Mouse (Mus musculus) forebrain, embryonic 12.5 days (tissue): ENCODE results near the gene Lrch3. TPM values are rescaled to one million over a fixed set of nuclear protein-coding genes. Genes with fewer than 3 reads are reported as not detected.
"Not testable (repeated sequence)": the region's sequence is repeated elsewhere in the genome, so short reads cannot be mapped to it uniquely, and the experiment has no call there.

Experiments used
- ATAC-seq: fragments of 200-750 bp; cut with Nextera tagmentation; 2 replicates; pipeline ENCODE4 v1.8.0; 2017; ENCODE audit warnings: moderate TSS enrichment; ENCODE audit not compliant: low FRiP score
- H3K27ac ChIP-seq: fragments of 300-500 bp; sonication (generic); 2 replicates; pipeline ENCODE4 v1.5.1; 2016; ENCODE audit warnings: mild to moderate bottlenecking
- H3K27me3 ChIP-seq: fragments of 300-500 bp; sonication (generic); 2 replicates; pipeline ENCODE4 v1.6.1; 2016; ENCODE audit warnings: mild to moderate bottlenecking
- H3K36me3 ChIP-seq: fragments of 300-500 bp; sonication (generic); replicated peaks from 2 replicates; pipeline ENCODE4 v1.6.1; 2016; ENCODE audit warnings: mild to moderate bottlenecking
- H3K4me1 ChIP-seq: fragments of 300-500 bp; sonication (generic); 2 replicates; pipeline ENCODE4 v1.6.1; 2016
- H3K4me2 ChIP-seq: fragments of 300-500 bp; sonication (generic); 2 replicates; pipeline ENCODE4 v1.6.1; 2016; ENCODE audit warnings: mild to moderate bottlenecking, moderate library complexity
- H3K4me3 ChIP-seq: fragments of 300-500 bp; sonication (generic); replicated peaks from 2 replicates; pipeline ENCODE4 v1.5.1; 2016; ENCODE audit warnings: mild to moderate bottlenecking
- H3K9ac ChIP-seq: fragments of 300-500 bp; sonication (generic); 2 replicates; pipeline ENCODE4 v1.6.1; 2016; ENCODE audit warnings: mild to moderate bottlenecking
- H3K9me3 ChIP-seq: fragments of 300-500 bp; sonication (generic); 2 replicates; pipeline ENCODE4 v1.6.1; 2016
- WGBS: fragments of 180-500 bp; shearing (Covaris S2); methylation state at CpG from one replicate; pipeline ENCODE4 v1.1.7; 2016; 5-methylcytosine and 5-hydroxymethylcytosine counted together
- polyA plus RNA-seq: library from polyadenylated mRNA; unstranded; fragments of >200 nt; fragmentation: Nextera tagmentation; extraction: Ambion mirVana; gene quantifications from 2 replicates; pipeline ENCODE4 v1.2.1, GENCODE M21; 2016

Lrch3 gene
- polyA plus RNA-seq, 1 experiment from 2014 or later: 49.4 TPM

DNA sequence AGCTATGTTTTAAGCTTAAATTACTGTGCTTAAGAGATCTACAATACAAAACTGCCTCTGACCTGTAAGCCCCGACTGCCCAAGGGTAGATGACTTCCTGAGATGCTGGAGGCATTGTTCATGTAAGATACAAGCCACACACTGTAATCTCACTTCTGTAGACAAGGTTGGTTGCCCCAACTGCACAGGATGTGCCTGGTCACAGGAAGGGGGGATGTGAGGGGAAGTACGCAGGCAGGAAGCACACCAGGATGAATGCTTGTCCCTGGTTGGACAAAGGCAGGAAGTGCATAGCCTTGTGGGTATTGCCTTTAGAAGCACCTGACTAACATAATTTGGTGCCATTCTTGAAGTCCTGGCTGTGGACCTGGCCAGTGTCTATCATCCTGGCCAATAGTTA, 129.4 kb downstream of the Lrch3 start:
- no peak overlapping the region for H3K4me3 ChIP-seq
- H3K4me2 ChIP-seq: no peak overlapping the region
- H3K36me3 ChIP-seq: no peaks in the 10 kb centered on the region
- no peak overlapping the region for H3K27ac ChIP-seq
- WGBS: 79% methylated on average over 2 of the region's 2 CpGs
- no peak overlapping the region for H3K9ac ChIP-seq
- H3K4me1 ChIP-seq: no peaks in the 10 kb centered on the region
- no peaks in the 10 kb centered on the region for H3K9me3 ChIP-seq
- no peaks in the 10 kb centered on the region for H3K27me3 ChIP-seq
- no peak for ATAC-seq

- no peaks in the 10 kb centered on the region for H3K4me1 ChIP-seq
- WGBS: 92% methylated on average over 1 of the region's 1 CpGs
Observed at GRCm38 (mm10) chr16:33048004-33048403, 134.1 kb downstream of the Lrch3 start.

DNA sequence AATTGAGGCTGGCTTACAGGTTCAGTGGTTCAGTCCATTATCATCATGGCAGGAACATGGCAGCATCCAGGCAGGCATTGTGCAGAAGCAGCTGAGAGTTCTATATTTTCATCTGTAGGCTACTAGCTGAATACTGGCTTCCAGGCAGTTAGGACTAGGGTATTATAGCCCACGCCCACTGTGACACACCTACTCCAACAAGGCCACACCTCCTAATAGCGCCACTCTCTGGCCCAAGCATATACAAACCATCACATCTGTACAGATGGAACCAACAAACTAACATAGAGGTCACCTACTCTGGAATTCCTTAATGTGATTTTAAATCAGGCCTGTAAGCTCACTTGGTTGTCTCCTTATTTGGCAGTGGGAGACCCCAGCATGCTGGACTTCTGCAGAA, 134.8 kb downstream of the Lrch3 start:
- Histone ChIP-seq H3K27ac (no peak overlapping the region), H3K9me3 (no peaks in the 10 kb centered on the region), H3K4me2 (no peak overlapping the region), H3K4me3 (no peak overlapping the region), H3K27me3 (no peaks in the 10 kb centered on the region), H3K4me1 (no peaks in the 10 kb centered on the region), H3K9ac (no peak overlapping the region), H3K36me3 (no peaks in the 10 kb centered on the region)
- 81% methylated on average over 2 of the region's 2 CpGs for WGBS
- ATAC-seq: no peak

More at GRCm38 (mm10) chr16:33048004-33048403, 134.1 kb downstream of the Lrch3 start:
- ATAC-seq: no peak
- no peaks in the 10 kb centered on the region for H3K36me3 ChIP-seq
- no peaks in the 10 kb centered on the region for H3K27me3 ChIP-seq
- H3K9me3 ChIP-seq: no peaks in the 10 kb centered on the region
- no peak overlapping the region for H3K27ac ChIP-seq
- no peak overlapping the region for H3K4me3 ChIP-seq
- no peak overlapping the region for H3K9ac ChIP-seq
- H3K4me2 ChIP-seq: no peak overlapping the region

- H3K27ac ChIP-seq: no peak overlapping the region
- no peaks in the 10 kb centered on the region for H3K27me3 ChIP-seq
- no peak overlapping the region for H3K4me2 ChIP-seq
- H3K36me3 ChIP-seq: no peaks in the 10 kb centered on the region
- no peak for ATAC-seq
- H3K9ac ChIP-seq: no peak overlapping the region
- H3K4me3 ChIP-seq: no peak overlapping the region
- WGBS: 94% methylated on average over 16 of the region's 16 CpGs
- H3K4me1 ChIP-seq: no peaks in the 10 kb centered on the region
- H3K9me3 ChIP-seq: no peaks in the 10 kb centered on the region
Observed at GRCm38 (mm10) chr16:33049809-33050208, 135.9 kb downstream of the Lrch3 start.

DNA sequence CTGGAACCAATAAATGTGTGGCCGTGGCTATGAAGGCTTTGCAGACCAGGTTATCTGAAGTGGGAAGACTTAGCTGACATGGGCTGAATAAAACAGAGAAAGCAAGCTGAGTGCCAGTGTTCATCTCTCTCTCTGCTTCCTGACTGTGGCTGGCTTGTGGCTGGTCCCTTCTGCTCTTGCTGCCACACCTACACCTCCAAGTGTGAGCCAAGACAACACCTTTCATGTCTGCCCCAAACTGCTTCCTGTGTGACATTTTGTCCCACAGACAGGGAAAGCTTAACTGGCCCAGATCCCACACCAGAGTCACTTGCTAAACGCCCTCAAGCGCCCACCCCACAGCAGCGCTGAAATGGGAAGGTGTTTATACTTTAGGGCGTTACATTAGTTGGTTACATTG, 139.2 kb downstream of the Lrch3 start:
- H3K4me2 ChIP-seq: no peak overlapping the region
- WGBS: 80% methylated on average over 5 of the region's 5 CpGs
- H3K36me3 ChIP-seq: peaks cover 4% of the 10 kb centered on the region
- no peak overlapping the region for H3K9ac ChIP-seq
- H3K4me3 ChIP-seq: no peak overlapping the region
- H3K4me1 ChIP-seq: peaks cover 12% of the 10 kb centered on the region
- no peak for ATAC-seq
- H3K27ac ChIP-seq: no peak overlapping the region
- H3K27me3 ChIP-seq: no peaks in the 10 kb centered on the region
- no peaks in the 10 kb centered on the region for H3K9me3 ChIP-seq

DNA sequence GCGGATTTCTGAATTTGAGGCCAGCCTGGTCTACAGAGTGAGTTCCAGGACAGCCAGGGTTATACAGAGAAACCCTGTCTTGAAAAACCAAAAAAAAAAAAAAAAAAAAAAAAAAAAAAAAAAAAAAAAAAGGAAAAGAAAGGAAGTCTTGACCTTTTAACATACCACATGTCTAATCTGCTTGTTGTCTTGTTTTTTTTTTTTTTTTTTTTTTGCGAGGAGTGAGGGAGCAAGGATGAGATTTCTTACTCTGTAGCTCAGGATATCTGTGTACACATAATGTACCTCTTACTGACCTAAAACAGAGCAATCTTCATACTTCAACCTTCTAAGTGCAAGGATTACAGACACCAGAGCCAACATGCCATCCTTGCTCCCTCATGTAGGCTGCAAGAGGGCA, 141.0 kb downstream of the Lrch3 start:
- not testable (repeated sequence) for H3K4me2 ChIP-seq, H3K9me3 ChIP-seq, H3K27ac ChIP-seq, H3K9ac ChIP-seq, H3K4me3 ChIP-seq, ATAC-seq, H3K27me3 ChIP-seq
- Histone ChIP-seq H3K36me3 (peaks cover 21% of the 10 kb centered on the region), H3K4me1 (peaks cover 15% of the 10 kb centered on the region)
- 76% methylated on average over 2 of the region's 2 CpGs for WGBS

DNA sequence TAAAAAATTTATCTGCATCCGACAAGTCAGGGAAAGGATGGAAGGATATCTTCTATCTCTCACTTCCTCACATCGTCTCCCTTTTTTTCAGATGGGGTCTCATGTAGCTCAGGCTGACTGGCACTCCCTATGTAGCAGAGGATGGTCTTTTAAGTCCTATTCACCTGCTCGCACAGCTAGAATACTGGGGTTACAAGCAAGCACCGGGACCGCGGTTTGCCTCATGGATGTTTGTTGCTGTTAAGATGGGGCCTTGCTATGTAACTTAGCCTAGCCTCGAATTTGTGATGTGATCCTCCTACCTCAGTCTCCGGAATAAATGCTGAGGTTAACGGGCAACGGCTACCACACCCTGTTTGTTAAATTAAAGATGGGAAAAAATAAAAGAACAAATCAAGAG, 141.8 kb downstream of the Lrch3 start:
- Histone ChIP-seq H3K36me3 (peaks cover 28% of the 10 kb centered on the region), H3K4me3 (peak overlapping the region; percentile 93), H3K9me3 (no peaks in the 10 kb centered on the region), H3K4me1 (peaks cover 15% of the 10 kb centered on the region), H3K9ac (no peak overlapping the region), H3K4me2 (peak overlapping the region; percentile 73), H3K27me3 (no peaks in the 10 kb centered on the region), H3K27ac (no peak overlapping the region)
- ATAC-seq: peak; percentile 36
- 25% methylated on average over 10 of the region's 10 CpGs for WGBS

GRCm38 (mm10) chr16:33056095-33056785, 142.3 kb downstream of the Lrch3 start, which contains the start of the genes Iqcg and Rpl35a:
Gene Iqcg (minus strand): TSS chr16:33056218.
Gene Rpl35a (plus strand): TSS chr16:33056453.
- H3K9me3 ChIP-seq: no peaks in the 10 kb centered on the region
- peak within 1 kb of the TSS; percentile 96 for H3K9ac ChIP-seq
- H3K4me3 ChIP-seq: peak within 1 kb of the TSS; percentile 93
- peaks cover 31% of the 10 kb centered on the region for H3K36me3 ChIP-seq
- peak within 1 kb of the TSS; percentile 73 for H3K4me2 ChIP-seq
- WGBS: under 1% methylated on average over 47 of the region's 47 CpGs
- H3K27ac ChIP-seq: peak within 1 kb of the TSS; percentile 92
- no peaks in the 10 kb centered on the region for H3K27me3 ChIP-seq
- peaks cover 15% of the 10 kb centered on the region for H3K4me1 ChIP-seq
- peak; percentile 94 for ATAC-seq

DNA sequence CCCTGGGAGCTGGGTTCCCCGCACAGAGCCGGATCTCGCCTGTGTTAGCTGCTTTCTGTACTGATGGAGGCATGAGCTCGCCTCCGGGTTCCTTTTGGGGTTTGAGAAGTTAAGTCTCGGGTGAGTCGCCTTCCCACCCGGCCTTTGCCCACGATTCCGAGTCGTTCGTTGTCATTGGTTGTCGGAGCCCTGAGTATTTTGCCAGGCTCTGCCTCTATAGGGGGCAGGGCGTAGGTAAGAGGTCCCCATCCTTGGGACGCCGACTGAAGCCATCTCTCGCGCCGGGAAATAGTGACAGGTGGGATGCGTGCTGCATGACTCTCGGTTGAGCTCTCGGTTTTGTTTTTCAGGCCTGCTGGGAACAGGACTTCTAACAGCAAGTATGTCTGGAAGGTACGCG, 142.9 kb downstream of the Lrch3 start:
- peak overlapping the region; percentile 92 for H3K27ac ChIP-seq
- no peaks in the 10 kb centered on the region for H3K27me3 ChIP-seq
- no peaks in the 10 kb centered on the region for H3K9me3 ChIP-seq
- ATAC-seq: peak; percentile 39; the same call in 1 of the 2 replicates
- H3K4me3 ChIP-seq: peak overlapping the region; percentile 93
- under 1% methylated on average over 22 of the region's 24 CpGs for WGBS
- peak overlapping the region; percentile 73 for H3K4me2 ChIP-seq
- H3K36me3 ChIP-seq: peaks cover 31% of the 10 kb centered on the region
- H3K4me1 ChIP-seq: peaks cover 18% of the 10 kb centered on the region
- peak overlapping the region; percentile 96 for H3K9ac ChIP-seq

DNA sequence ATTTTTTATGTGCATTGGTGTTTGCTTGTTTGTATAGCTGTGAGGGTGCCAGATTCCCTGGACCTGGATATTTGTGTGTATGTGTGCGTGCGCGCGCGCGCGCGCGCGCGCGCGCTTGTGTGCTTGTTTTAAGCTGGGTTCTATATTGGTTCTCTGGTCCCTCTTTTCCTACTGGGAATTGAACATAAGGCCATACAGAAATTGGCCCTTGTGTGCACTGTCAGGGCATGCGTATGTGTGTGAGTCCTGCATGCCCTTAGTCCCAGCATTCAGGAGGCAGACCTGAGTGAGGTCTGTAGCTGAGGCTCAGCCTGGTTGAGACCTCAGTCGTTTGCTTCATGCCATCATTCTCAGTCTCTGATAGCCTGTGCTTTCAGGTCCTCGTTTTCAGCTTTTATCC, 144.1 kb downstream of the Lrch3 start:
- WGBS: 93% methylated on average over 16 of the region's 16 CpGs
- Histone ChIP-seq H3K9me3 (no peaks in the 10 kb centered on the region), H3K9ac (peak overlapping the region; percentile 40; the same call in 1 of the 2 replicates)

DNA sequence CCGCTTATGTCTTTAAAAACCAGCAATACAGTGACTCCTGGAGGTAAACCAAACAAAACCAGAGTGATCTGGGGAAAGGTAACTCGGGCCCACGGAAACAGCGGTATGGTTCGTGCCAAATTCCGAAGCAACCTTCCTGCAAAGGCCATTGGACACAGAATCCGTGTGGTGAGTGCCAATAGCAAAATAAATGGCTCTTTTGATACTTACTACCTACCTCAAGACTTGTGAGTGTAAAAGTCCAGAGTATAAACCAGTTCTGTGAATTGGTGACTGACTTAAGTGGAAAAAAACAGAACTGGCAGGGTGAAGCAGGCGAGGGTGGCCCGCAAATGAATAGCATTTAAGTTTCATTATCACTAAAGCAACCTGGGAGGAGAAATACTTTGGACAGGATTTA, 144.8 kb downstream of the Lrch3 start:
- H3K27ac ChIP-seq, H3K4me3 ChIP-seq, H3K27me3 ChIP-seq, H3K9ac ChIP-seq, H3K4me2 ChIP-seq, H3K9me3 ChIP-seq, ATAC-seq: not testable (repeated sequence)
- peaks cover 31% of the 10 kb centered on the region for H3K36me3 ChIP-seq
- WGBS: 89% methylated on average over 9 of the region's 9 CpGs
- peaks cover 32% of the 10 kb centered on the region for H3K4me1 ChIP-seq

More for the DNA sequence above, 144.1 kb downstream of the Lrch3 start:
- no peak for ATAC-seq
- H3K27me3 ChIP-seq: no peaks in the 10 kb centered on the region
- no peak overlapping the region for H3K27ac ChIP-seq
- H3K36me3 ChIP-seq: peaks cover 31% of the 10 kb centered on the region
- peak overlapping the region; percentile 73 for H3K4me2 ChIP-seq
- peak overlapping the region; percentile 93 for H3K4me3 ChIP-seq
- peaks cover 25% of the 10 kb centered on the region for H3K4me1 ChIP-seq

GRCm38 (mm10) chr16:33059471-33059870, 145.6 kb downstream of the Lrch3 start:
- H3K9me3 ChIP-seq: no peaks in the 10 kb centered on the region
- H3K4me2 ChIP-seq: no peak overlapping the region
- 83% methylated on average over 1 of the region's 1 CpGs for WGBS
- H3K4me3 ChIP-seq: no peak overlapping the region
- peaks cover 38% of the 10 kb centered on the region for H3K4me1 ChIP-seq
- H3K36me3 ChIP-seq: peaks cover 31% of the 10 kb centered on the region
- no peak for ATAC-seq
- no peaks in the 10 kb centered on the region for H3K27me3 ChIP-seq
- H3K9ac ChIP-seq: no peak overlapping the region
- no peak overlapping the region for H3K27ac ChIP-seq

- H3K27me3 ChIP-seq: no peaks in the 10 kb centered on the region
- 78% methylated on average over 2 of the region's 2 CpGs for WGBS
- H3K4me1 ChIP-seq: peaks cover 36% of the 10 kb centered on the region
- H3K36me3 ChIP-seq: peaks cover 31% of the 10 kb centered on the region
- no peak for ATAC-seq
- no peak overlapping the region for H3K9ac ChIP-seq
- no peak overlapping the region for H3K4me3 ChIP-seq
- no peak overlapping the region for H3K27ac ChIP-seq
- H3K9me3 ChIP-seq: no peaks in the 10 kb centered on the region
- H3K4me2 ChIP-seq: no peak overlapping the region
Observed at GRCm38 (mm10) chr16:33060926-33061325, 147.0 kb downstream of the Lrch3 start.
